Mouse (Mus musculus) liver, embryonic 14.5 days (tissue): ENCODE measurements at regions not wholly inside any gene's neighbourhood (a gene's known extent, or its start where the extent isn't known, plus 50 kb on each side); places are given as distances from the start of the nearest gene placed in this dataset.

Experiments used
- CTCF ChIP-seq: IDR thresholded peaks from 2 replicates; pipeline ENCODE4 v1.5.1; 2016; ENCODE audit warnings: antibody characterized with exemption, low read depth, control low read depth
- EP300 ChIP-seq: IDR thresholded peaks from 2 replicates; pipeline ENCODE4 v1.6.1; 2016; ENCODE audit warnings: antibody characterized with exemption, low read depth

GRCm38 (mm10) chr1:92736411-92736810 lies 87.8 kb upstream of the Otos start:
- TF ChIP-seq CTCF = no peak
- no peak for TF ChIP-seq EP300
